Mouse (Mus musculus) hematopoietic stem cell, adult 5-6 weeks (primary cell): ENCODE data around the gene Snx1. TPM values are rescaled to one million over a fixed set of nuclear protein-coding genes. Genes with fewer than 3 reads are reported as not detected.

ENCODE experiments used
- ATAC-seq, 2 experiments: fragments of 125-278 bp in 1 of 2; replicated peaks in 1 of 2; 2 replicates each; pipeline ENCODE4 v1.8.0; 2016 to 2017; ENCODE audit warnings: inconsistent platforms in 2 of 2, mild to moderate bottlenecking in 2 of 2, moderate number of reproducible peaks in 2 of 2, low read depth in 1 of 2, moderate TSS enrichment in 1 of 2; ENCODE audit not compliant: low FRiP score in 2 of 2, poor library complexity in 2 of 2, severe bottlenecking in 2 of 2, insufficient read depth in 1 of 2, low TSS enrichment in 1 of 2
- total RNA-seq: library from RNA; stranded (forward); fragments of 172-1452, 232-1000 nt; gene quantifications from 2 replicates; pipeline ENCODE4 v1.2.3, GENCODE M21; 2017

The Snx1 gene
- total RNA-seq, 1 experiment from 2014 or later = 110 TPM

GRCm38 (mm10) chr9:66068971-66069391 lies 57.4 kb downstream of the Snx1 start:
- no peak; a peak in 1 of 4 replicates for ATAC-seq

DNA sequence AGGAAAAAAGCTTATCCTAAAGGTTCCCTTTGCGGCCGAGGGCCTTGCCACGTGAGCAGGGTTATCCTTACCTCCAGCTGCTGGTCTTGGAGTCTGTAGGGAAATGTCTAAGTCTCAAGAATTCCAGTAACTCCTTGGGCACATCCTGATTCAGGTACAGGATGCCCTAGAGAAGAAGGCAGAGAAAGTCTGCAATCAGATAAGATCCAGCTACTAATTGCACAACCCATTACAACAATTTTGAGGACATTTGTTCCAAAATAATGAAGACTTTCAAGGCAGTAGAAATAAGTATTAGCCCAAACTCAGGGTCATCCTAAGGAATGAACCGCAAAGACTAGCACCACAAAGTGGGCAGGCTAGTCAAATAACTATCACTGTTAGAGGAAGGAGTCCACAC lies 58.3 kb downstream of the Snx1 start:
- no peak for ATAC-seq

- ATAC-seq = no peak
These were observed 58.8 kb downstream of the Snx1 start for GRCm38 (mm10) chr9:66067542-66067941.

GRCm38 (mm10) chr9:66066791-66067190 lies 59.6 kb downstream of the Snx1 start:
- no peak for ATAC-seq

DNA sequence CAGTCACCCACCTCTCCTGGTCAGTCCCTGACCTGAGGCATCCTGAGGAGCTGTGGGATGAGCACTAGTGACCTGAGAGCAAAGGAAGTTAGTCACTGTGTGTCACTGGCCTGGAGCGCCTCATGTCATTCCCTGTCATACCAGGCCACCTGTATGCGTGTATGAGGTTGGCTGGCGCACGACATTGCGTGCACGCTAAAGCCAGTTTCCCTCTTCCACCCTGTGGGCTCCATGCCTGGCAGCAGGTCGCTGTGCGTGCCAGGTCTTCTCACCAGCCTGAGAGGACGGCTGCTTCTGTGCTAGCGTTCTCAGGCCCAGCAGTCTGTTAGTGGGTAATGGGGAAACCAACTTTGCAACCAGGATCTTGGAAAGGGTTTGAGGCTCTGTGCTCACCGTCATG lies 62.1 kb downstream of the Snx1 start:
- no peak for ATAC-seq

DNA sequence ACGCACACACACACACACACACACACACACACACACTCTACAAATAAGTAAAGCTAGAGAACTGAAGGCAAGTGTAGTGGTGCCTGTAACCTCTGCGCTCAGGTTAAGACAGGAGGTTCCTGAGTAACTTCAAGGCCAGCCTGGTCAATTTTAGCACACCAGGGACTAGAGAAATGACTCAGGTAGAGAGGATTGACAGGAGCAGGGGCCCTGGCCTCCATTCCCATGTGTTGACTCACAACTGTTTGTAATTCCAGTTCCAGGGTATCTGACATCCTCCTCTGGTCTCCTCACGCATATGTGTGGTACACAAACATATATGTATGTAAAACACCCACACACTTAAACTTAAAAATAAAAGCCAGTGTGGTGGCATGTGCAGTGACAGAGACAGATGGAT lies 62.9 kb downstream of the Snx1 start:
- ATAC-seq = no peak

GRCm38 (mm10) chr9:66061656-66062055 lies 64.7 kb downstream of the Snx1 start:
- ATAC-seq = no peak

DNA sequence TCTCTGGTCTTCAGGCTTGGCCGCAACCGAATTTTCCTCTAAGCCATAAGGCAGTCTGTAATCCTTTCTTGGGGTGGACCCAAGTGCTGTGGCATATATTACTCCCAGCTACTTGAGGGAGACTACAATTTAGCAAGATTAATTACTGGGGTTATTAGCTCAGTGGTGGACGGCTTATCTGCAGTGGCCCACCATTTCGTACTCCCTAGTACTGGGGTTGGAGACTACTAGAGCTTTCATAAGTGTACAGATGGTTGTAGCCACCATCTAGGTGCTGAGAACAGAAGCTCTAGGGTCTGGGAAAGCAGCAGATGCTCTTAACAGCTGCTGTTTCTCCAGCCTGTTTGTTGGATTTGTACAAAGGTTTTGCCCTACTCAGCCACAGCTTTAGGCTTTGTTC lies 65.4 kb downstream of the Snx1 start:
- ATAC-seq = no peak

DNA sequence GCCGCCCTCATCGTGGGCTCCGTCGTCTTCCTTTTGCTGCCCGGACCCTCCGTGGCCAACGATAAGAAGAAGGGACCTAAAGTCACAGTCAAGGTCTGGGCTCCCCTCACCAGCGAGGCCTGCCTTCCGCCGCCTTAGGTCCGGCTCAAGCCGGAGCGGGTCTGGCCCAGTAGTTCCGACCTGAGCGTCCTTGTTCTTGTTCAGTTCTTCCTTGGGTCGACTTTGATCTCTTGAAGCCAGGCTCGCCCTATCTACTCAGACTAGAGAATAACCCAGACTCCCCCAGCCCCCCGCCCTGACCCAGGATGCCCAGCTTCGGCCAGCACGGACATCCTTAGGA lies 66.1 kb downstream of the Snx1 start:
- ATAC-seq = no peak

- peak; percentile 96 to 99 for ATAC-seq
These were observed 66.6 kb downstream of the Snx1 start, which contains the start of gene Ppib for GRCm38 (mm10) chr9:66059583-66060307. Ppib (plus strand) TSS chr9:66060222.

DNA sequence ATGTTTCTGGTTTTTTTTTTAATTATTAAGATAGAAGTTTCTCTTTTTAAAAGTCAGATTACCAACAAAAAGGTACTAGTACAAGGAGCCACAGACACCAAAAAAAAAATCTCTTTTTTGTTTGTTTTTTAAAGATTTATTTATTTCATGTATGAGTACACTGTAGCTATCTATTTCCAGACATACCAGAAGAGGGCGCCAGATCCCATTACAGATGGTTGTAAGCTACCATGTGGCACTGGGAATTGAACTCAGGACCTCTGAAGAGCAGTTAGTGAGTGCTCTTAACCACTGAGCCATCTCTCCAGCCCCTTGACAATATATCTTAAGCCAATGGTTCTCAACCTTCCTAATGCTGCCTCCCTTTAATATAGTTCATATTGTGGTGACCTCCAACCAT lies 72.8 kb downstream of the Snx1 start:
- no peak for ATAC-seq

- ATAC-seq = no peak
These were observed 73.7 kb downstream of the Snx1 start for GRCm38 (mm10) chr9:66052731-66053130.

DNA sequence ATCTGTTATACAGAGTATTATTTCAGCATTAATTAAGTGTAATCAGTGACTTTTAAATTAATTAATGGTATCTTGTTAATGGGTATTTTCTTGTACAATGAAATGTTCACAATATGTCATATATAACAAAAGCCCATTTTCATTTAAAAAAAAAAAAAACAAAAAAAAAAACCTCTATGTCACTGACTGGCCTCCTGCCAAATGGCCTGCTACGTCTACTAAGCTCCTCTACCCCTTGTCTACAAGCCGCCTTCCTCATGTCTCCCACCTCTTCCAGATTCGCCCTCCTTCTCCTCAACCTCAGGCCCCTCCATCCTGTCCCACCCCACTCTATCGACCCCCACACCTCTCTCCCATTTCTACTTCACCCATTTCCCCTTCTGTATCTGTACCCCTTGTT lies 74.9 kb downstream of the Snx1 start:
- no peak for ATAC-seq

- no peak for ATAC-seq
These were observed 76.3 kb downstream of the Snx1 start for GRCm38 (mm10) chr9:66049931-66050601.

- ATAC-seq = no peak
These were observed 83.1 kb downstream of the Snx1 start for GRCm38 (mm10) chr9:66043241-66043640.

DNA sequence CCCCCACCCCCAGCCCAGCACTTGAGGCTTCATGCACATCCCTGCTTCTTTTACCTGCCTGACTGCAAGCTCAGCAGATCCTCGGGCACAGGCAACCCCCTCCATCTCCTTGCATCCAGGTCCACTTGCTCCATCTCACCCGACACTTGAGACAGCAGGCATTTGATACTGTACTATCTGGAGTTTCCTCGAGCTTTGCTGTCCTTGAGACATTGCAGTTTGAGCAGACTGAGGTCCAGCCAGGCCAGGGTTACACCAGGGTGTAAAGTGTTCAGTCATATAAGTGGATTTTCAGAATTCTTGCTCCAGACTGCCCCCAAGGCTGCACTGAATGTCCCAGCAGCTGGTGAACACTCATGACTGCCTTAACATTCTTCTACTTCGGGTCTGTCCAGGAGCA lies 84.1 kb downstream of the Snx1 start:
- ATAC-seq = no peak

GRCm38 (mm10) chr9:66040801-66041200 lies 85.6 kb downstream of the Snx1 start:
- no peak for ATAC-seq

DNA sequence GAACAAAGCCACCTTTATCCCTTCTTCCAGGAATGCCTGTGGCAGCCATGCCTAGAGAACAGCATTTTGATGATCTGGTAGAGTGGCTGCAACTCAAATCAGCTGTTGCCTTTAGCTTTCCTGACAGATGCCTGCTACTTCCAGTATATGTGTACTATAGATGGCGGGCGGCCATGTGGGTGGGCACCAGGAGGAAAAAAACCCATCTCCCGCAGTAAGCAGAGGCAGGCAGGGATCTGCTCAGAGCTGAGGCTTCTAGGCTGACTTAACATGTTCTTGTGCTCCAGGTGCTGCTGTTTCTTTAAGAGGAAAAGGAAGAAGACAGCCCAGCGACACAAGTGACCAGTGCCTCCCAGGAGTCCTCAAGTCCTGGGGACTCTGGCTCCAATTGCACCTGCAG lies 87.1 kb downstream of the Snx1 start:
- no peak for ATAC-seq

DNA sequence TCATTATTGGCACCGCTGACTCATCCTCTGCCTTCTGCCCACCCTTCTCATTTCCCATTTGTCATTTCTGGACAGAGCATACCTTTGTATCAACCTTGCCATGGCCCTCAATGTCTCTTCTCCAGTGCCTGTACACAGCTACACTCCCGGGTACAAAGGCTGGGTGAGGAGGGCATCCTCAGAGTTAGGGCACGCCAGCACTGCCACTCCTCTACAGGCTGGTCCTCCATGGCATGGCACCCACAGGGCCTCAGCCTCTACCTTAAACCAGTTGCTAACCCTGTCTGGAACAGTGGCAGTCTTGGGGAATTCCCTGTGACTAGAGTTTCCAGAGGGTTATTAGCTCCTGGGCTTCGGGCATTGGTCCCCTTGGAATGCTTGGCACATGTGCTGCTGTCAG lies 87.8 kb downstream of the Snx1 start:
- ATAC-seq = no peak
